Mouse (Mus musculus): ENCODE results near the gene Xpo6. TPM values are rescaled to one million over a fixed set of nuclear protein-coding genes. Genes with fewer than 3 reads are reported as not detected.

Xpo6 gene
- polyA plus RNA-seq, 1 experiment = 149 TPM

DNA sequence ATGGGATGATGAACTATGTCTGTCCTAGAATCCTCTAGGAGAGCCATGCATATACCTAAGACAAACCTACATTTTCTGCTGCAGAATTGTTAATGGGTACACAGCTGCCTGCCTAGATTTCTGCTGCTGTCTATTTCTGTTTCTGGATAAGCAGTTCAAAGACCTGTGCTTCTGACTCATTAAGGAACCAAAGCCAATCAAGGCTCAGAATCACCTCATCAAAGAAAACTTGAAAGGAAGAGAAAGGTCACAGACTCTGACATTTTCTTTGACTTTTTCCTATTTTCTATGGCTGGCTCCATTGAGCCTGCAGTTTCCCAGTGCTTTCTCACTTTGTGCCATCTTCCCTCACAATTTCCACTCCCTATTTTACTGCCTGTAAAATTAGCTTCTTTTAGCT is 21.5 kb downstream of the Xpo6 start:
- H3K4me1 ChIP-seq (ENCODE audit: control insufficient read depth, insufficient read depth, low read length) = peaks cover 9% of the 10 kb centered on the region
- no peak overlapping the region for H3K4me3 ChIP-seq (ENCODE audit: insufficient read depth, low read length)
- no peak overlapping the region for H3K27ac ChIP-seq (ENCODE audit: insufficient read depth, low read length)
- TF ChIP-seq CTCF (IDR thresholded peaks at IDR 0.05; ENCODE audit: extremely low read depth, insufficient read depth, low read length) (no peak), POLR2A (IDR thresholded peaks at IDR 0.05; ENCODE audit: extremely low read depth, insufficient read depth, low read length) (no peak)

DNA sequence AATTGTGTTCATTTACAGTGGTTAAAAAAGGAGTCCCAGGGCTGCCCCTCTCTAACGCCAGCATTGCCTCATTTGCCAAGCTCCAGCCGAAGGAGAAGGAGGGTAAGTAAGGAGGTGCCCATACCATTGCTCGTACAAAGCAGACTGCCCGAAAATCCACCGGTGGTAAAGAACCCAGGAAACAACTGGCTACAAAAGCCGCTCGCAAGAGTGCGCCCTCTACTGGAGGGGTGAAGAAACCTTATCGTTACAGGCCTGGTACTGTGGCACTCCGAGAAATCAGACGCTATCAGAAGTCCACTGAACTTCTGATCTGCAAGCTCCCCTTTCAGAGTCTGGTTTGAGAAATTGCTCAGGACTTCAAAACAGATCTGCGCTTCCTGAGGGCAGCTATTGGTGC is 24.3 kb downstream of the Xpo6 start:
- no peak overlapping the region for H3K4me3 ChIP-seq (ENCODE audit: insufficient read depth, low read length)
- TF ChIP-seq POLR2A (IDR thresholded peaks at IDR 0.05; ENCODE audit: extremely low read depth, insufficient read depth, low read length) = no peak
- TF ChIP-seq CTCF (IDR thresholded peaks at IDR 0.05; ENCODE audit: extremely low read depth, insufficient read depth, low read length) = 0 out of 2 replicates have a peak, but pooled peaks have one; percentile 7
- H3K4me1 ChIP-seq (ENCODE audit: control insufficient read depth, insufficient read depth, low read length) = peaks cover 9% of the 10 kb centered on the region
- H3K27ac ChIP-seq (ENCODE audit: insufficient read depth, low read length) = no peak overlapping the region

DNA sequence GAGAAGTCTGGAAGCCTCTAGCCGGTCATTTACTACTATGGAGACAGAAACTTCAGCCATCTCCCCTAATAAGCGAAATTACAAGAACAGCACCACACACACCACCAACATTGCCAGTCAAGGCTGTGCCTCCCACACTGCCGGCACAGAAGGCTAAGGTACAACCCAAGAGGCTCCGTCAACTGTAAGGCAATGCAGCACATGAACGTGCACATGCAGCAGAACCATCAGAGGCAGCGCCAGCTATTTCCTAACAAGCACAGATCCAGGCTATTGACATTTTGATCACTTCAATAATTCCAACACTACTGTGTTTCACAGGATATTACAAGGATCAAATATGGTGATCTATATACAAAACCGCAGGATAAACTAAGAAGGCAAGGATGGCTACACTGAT is 24.8 kb downstream of the Xpo6 start:
- Histone ChIP-seq H3K4me3 (ENCODE audit: insufficient read depth, low read length) (no peak overlapping the region), H3K4me1 (ENCODE audit: control insufficient read depth, insufficient read depth, low read length) (peaks cover 7% of the 10 kb centered on the region), H3K27ac (ENCODE audit: insufficient read depth, low read length) (no peak overlapping the region)
- TF ChIP-seq CTCF (IDR thresholded peaks at IDR 0.05; ENCODE audit: extremely low read depth, insufficient read depth, low read length) = no peak
- no peak for TF ChIP-seq POLR2A (IDR thresholded peaks at IDR 0.05; ENCODE audit: extremely low read depth, insufficient read depth, low read length)

DNA sequence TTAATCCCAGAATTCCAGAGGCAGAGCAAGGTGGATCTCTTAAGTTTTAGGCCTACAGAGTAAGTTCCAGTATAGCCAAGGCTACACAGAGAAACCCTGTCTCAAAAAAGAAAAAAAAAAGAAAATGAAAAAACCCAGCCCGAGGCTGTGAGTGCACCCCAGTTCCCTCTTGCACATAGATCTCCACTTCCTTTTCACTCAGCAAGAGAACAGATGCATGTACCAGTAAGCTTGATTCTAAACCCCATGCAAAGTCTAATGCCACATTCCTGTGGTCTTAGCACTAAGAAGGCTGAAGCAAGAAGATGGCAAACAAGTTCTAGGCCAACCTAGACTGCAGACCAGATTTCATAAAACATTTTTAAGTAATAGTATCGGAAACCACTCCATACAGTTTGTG is 25.4 kb downstream of the Xpo6 start:
- no peak overlapping the region for H3K4me3 ChIP-seq (ENCODE audit: insufficient read depth, low read length)
- H3K4me1 ChIP-seq (ENCODE audit: control insufficient read depth, insufficient read depth, low read length) = peaks cover 7% of the 10 kb centered on the region
- H3K27ac ChIP-seq (ENCODE audit: insufficient read depth, low read length) = no peak overlapping the region
- TF ChIP-seq POLR2A (IDR thresholded peaks at IDR 0.05; ENCODE audit: extremely low read depth, insufficient read depth, low read length) (no peak), CTCF (IDR thresholded peaks at IDR 0.05; ENCODE audit: extremely low read depth, insufficient read depth, low read length) (no peak)

DNA sequence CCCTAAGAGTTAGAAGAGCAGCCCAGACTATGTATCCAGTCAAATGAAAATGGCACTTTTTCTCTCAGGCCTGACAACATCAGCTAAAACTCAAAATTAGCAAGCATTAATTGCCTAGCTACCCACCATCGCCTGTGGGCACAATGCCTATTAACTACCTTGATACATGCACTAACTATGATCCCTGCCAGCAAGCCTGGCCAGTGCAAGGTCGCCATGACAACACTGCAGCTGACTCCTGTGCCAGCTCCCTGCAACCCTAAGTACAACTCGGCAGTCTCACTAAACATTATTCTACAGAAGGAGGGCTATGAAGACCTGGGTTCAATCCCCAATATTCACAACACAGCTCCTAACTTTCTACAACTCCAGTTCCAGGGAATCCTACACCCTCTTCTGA is 28.3 kb downstream of the Xpo6 start:
- TF ChIP-seq CTCF (IDR thresholded peaks at IDR 0.05; ENCODE audit: extremely low read depth, insufficient read depth, low read length) = no peak
- TF ChIP-seq POLR2A (IDR thresholded peaks at IDR 0.05; ENCODE audit: extremely low read depth, insufficient read depth, low read length) = no peak
- peaks cover 5% of the 10 kb centered on the region; the same call in 1 of the 2 replicates for H3K4me1 ChIP-seq (ENCODE audit: control insufficient read depth, insufficient read depth, low read length)
- H3K27ac ChIP-seq (ENCODE audit: insufficient read depth, low read length) = no peak overlapping the region
- H3K4me3 ChIP-seq (ENCODE audit: insufficient read depth, low read length) = no peak overlapping the region

DNA sequence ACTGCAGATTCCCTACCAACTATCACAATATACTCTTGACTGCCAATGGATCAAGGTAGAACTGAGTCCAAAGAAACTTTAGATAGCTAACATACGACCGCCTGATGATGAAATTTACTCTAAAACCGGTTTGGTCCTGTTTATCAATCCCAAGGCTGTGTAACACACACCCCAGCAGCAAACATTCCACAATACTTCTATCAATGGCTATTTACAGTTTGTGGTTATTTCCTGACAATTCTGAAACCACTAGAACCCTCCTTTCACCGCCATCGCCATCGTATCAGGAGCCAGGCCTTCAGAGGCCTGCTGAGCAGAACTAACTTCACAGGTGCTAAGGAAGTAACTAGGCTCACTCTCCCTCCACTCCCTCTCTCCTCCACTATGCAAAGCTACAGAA is 31.7 kb downstream of the Xpo6 start:
- no peak overlapping the region for H3K27ac ChIP-seq (ENCODE audit: insufficient read depth, low read length)
- H3K4me3 ChIP-seq (ENCODE audit: insufficient read depth, low read length) = no peak overlapping the region
- TF ChIP-seq CTCF (IDR thresholded peaks at IDR 0.05; ENCODE audit: extremely low read depth, insufficient read depth, low read length) (no peak), POLR2A (IDR thresholded peaks at IDR 0.05; ENCODE audit: extremely low read depth, insufficient read depth, low read length) (no peak)
- H3K4me1 ChIP-seq (ENCODE audit: control insufficient read depth, insufficient read depth, low read length) = peaks cover 3% of the 10 kb centered on the region; the same call in 1 of the 2 replicates

DNA sequence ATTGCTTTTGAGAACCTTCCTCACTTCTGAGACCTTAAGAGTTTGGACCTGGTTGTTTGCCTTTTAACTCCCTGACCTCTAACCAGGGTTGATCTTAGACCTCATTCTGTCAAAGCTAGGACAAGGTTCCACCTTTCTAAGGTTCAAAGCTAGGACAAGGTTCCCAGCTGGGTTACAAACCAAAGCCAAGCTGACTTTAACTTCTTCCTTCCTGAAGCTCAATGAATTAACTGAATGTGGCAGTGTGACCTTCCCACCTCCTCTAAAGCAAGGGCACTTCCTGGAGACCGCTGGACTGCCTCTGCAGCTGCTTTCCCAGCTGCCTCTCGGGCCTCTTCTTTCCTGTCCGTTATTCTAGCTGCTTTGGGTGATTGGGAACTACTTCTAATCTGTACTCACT is 32.9 kb downstream of the Xpo6 start:
- Histone ChIP-seq H3K4me3 (ENCODE audit: insufficient read depth, low read length) (no peak overlapping the region), H3K27ac (ENCODE audit: insufficient read depth, low read length) (no peak overlapping the region), H3K4me1 (ENCODE audit: control insufficient read depth, insufficient read depth, low read length) (peaks cover 3% of the 10 kb centered on the region; the same call in 1 of the 2 replicates)
- TF ChIP-seq CTCF (IDR thresholded peaks at IDR 0.05; ENCODE audit: extremely low read depth, insufficient read depth, low read length) (no peak), POLR2A (IDR thresholded peaks at IDR 0.05; ENCODE audit: extremely low read depth, insufficient read depth, low read length) (no peak)

DNA sequence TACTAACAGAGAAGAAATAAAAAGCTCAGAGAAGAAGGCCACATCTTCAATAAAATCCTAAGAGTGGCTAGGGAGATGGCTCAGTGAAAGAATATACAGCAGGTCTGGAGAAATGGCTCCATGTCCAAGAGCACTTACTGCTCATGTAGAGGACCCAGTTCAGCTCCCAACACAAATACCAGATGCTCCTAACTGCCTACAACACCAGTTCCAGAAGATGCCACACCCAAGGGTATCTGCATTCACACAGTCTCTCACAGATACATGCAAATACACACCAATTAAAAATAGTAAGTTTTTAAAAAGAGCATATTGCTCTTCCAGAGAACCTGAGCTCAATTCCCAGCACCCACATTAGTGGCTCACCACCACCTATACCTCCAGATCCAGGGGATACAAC is 33.7 kb downstream of the Xpo6 start:
- no peak for TF ChIP-seq POLR2A (IDR thresholded peaks at IDR 0.05; ENCODE audit: extremely low read depth, insufficient read depth, low read length)
- no peak for TF ChIP-seq CTCF (IDR thresholded peaks at IDR 0.05; ENCODE audit: extremely low read depth, insufficient read depth, low read length)
- Histone ChIP-seq H3K4me3 (ENCODE audit: insufficient read depth, low read length) (no peak overlapping the region), H3K4me1 (ENCODE audit: control insufficient read depth, insufficient read depth, low read length) (peaks cover 1% of the 10 kb centered on the region; the same call in 1 of the 2 replicates), H3K27ac (ENCODE audit: insufficient read depth, low read length) (no peak overlapping the region)

DNA sequence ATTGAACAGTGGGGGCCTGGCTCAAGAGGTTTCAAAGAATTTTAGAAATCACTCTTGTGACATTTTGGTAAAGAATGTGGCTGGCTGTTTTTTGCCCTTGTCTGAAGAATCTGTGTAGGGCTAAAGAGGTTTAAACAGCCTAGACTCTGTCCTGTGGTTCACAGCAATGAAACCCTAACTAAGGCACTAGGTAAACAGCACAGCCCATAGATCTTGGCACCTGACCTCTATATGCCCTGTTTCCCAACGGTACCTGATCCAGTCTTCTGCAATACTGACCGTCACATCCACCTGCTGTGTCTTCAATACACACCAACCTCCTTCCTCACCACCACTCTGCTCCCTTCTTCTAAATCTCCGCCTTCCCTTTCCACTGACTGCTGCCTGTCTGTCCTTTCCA is 42.1 kb downstream of the Xpo6 start:
- no peak for TF ChIP-seq CTCF (IDR thresholded peaks at IDR 0.05; ENCODE audit: extremely low read depth, insufficient read depth, low read length)
- no peak for TF ChIP-seq POLR2A (IDR thresholded peaks at IDR 0.05; ENCODE audit: extremely low read depth, insufficient read depth, low read length)
- Histone ChIP-seq H3K4me3 (ENCODE audit: insufficient read depth, low read length) (no peak overlapping the region), H3K27ac (ENCODE audit: insufficient read depth, low read length) (no peak overlapping the region), H3K4me1 (ENCODE audit: control insufficient read depth, insufficient read depth, low read length) (peaks cover 1% of the 10 kb centered on the region; the same call in 1 of the 2 replicates)

DNA sequence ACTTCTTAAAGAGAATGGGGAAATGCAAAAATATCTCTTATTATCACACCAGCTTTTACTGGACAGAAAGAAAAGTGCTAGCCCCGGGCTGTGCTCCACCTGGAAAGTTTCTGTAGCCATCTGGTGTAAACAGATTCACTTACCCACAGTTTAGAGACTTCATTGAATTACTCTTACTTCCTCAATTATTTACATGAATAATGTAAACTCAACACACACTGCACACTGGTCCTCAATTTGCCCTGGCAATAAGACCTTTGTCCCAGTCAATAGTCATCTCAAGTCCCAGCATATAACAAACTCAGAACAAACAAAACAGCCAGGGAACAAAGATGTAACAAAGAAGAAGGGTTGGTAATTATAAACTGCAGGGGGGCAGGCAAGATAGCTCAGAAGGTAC is 44.6 kb downstream of the Xpo6 start:
- Histone ChIP-seq H3K27ac (ENCODE audit: insufficient read depth, low read length) (no peak overlapping the region), H3K4me3 (ENCODE audit: insufficient read depth, low read length) (no peak overlapping the region), H3K4me1 (ENCODE audit: control insufficient read depth, insufficient read depth, low read length) (peaks cover 2% of the 10 kb centered on the region; the same call in 1 of the 2 replicates)
- TF ChIP-seq POLR2A (IDR thresholded peaks at IDR 0.05; ENCODE audit: extremely low read depth, insufficient read depth, low read length) (no peak), CTCF (IDR thresholded peaks at IDR 0.05; ENCODE audit: extremely low read depth, insufficient read depth, low read length) (no peak)
